Mouse (Mus musculus) bone marrow, adult 2 months (tissue): ENCODE data around the gene Rft1. TPM values are rescaled to one million over a fixed set of nuclear protein-coding genes. Genes with fewer than 3 reads are reported as not detected.

ENCODE experiments used
- H3K27ac ChIP-seq: fragments of 200-500 bp; 2 replicates; pipeline ENCODE4 v1.5.1; 2012; ENCODE audit warnings: low read depth, mild to moderate bottlenecking, control low read depth, inconsistent platforms, low read length; ENCODE audit not compliant: control insufficient read depth, poor library complexity, insufficient read depth
- H3K4me1 ChIP-seq: fragments of 200-500 bp; 2 replicates; pipeline ENCODE4 v1.6.1; 2011; ENCODE audit warnings: low read length; ENCODE audit not compliant: control insufficient read depth, insufficient read depth
- H3K4me3 ChIP-seq: fragments of 200-500 bp; replicated peaks from 2 replicates; pipeline ENCODE3; 2011; ENCODE audit warnings: mild to moderate bottlenecking, low read depth, low read length, control low read depth; ENCODE audit not compliant: control insufficient read depth
- CTCF ChIP-seq: fragments of 200-500 bp; IDR thresholded peaks from 2 replicates; pipeline ENCODE4 v1.5.1; 2011; ENCODE audit warnings: low read length, control low read depth; ENCODE audit not compliant: control insufficient read depth, insufficient read depth
- POLR2A ChIP-seq: fragments of 200-500 bp; IDR thresholded peaks from 2 replicates; pipeline ENCODE4 v1.6.1; 2011; ENCODE audit warnings: low read depth, mild to moderate bottlenecking, control low read depth, low read length, borderline replicate concordance; ENCODE audit not compliant: control insufficient read depth
- WGBS: fragments of 180-500 bp; shearing (Covaris S2); methylation state at CpG from one replicate; pipeline ENCODE4 v1.1.7; 2018; 5-methylcytosine and 5-hydroxymethylcytosine counted together
- polyA plus RNA-seq: library from polyadenylated mRNA; stranded (reverse); fragments of >200 nt; gene quantifications from 2 replicates; pipeline ENCODE4 v1.2.4, GENCODE M21; 2011; ENCODE audit warnings: low replicate concordance; ENCODE audit not compliant: missing spikeins, insufficient read depth, insufficient read length

Rft1 gene
- polyA plus RNA-seq, 1 experiment = 3.1 TPM

- WGBS = under 1% methylated on average over 71 of the region's 71 CpGs
- Histone ChIP-seq H3K4me3 (peak within 1 kb of the TSS; percentile 87), H3K4me1 (peaks cover 24% of the 10 kb centered on the region), H3K27ac (peak within 1 kb of the TSS; percentile 92)
- TF ChIP-seq POLR2A (peak; percentile 77; the same call in 1 of the 2 replicates), CTCF (no peak)
These were observed 28.1 kb upstream of the Rft1 start, which contains the start of gene Prkcd for GRCm38 (mm10) chr14:30625856-30626726. TSS of gene Prkcd (minus strand) at chr14:30626210.

GRCm38 (mm10) chr14:30626756-30627742 lies 27.1 kb upstream of the Rft1 start:
- Histone ChIP-seq H3K4me3 (peak overlapping the region; percentile 69), H3K4me1 (peaks cover 25% of the 10 kb centered on the region), H3K27ac (peak overlapping the region; percentile 92)
- no peak for TF ChIP-seq POLR2A
- no peak for TF ChIP-seq CTCF
- WGBS = 2% methylated on average over 12 of the region's 12 CpGs

- no peak overlapping the region for H3K4me3 ChIP-seq
- TF ChIP-seq CTCF (no peak), POLR2A (no peak)
- peaks cover 27% of the 10 kb centered on the region for H3K4me1 ChIP-seq
- no peak overlapping the region for H3K27ac ChIP-seq
- WGBS = 84% methylated on average over 5 of the region's 5 CpGs
These were observed 25.9 kb upstream of the Rft1 start for GRCm38 (mm10) chr14:30628235-30628634.

DNA sequence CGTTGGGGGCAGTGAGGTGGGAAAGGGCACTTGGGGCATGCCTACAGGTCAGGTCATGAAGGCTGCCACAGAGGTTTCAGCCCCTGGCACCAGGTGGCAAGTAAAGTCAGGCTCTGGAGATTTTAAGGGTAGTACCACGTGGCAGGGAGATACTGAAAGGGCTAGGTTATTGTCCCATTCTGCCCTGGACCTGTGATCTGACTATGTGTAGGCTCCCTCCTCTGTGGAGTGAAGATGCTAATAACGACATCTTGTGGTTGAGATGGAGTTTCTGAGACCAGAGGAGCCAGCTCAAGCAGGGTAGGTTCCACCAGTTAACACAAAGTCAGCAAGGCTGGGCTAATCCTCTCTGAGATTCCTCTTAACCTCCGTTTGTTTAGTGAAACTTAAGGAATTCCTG lies 24.3 kb upstream of the Rft1 start:
- peak overlapping the region; percentile 92 for H3K27ac ChIP-seq
- H3K4me1 ChIP-seq = peaks cover 23% of the 10 kb centered on the region
- no peak for TF ChIP-seq CTCF
- no peak for TF ChIP-seq POLR2A
- 27% methylated on average over 4 of the region's 4 CpGs for WGBS
- no peak overlapping the region for H3K4me3 ChIP-seq

GRCm38 (mm10) chr14:30630811-30631576 lies 23.2 kb upstream of the Rft1 start:
- H3K4me1 ChIP-seq = peaks cover 23% of the 10 kb centered on the region
- H3K27ac ChIP-seq = peak overlapping the region; percentile 92
- 11% methylated on average over 5 of the region's 5 CpGs for WGBS

GRCm38 (mm10) chr14:30631834-30632233 lies 22.3 kb upstream of the Rft1 start:
- TF ChIP-seq CTCF (no peak), POLR2A (no peak)
- peak overlapping the region; percentile 92 for H3K27ac ChIP-seq
- peaks cover 23% of the 10 kb centered on the region for H3K4me1 ChIP-seq
- no peak overlapping the region for H3K4me3 ChIP-seq
- WGBS = 30% methylated on average over 2 of the region's 2 CpGs

More at GRCm38 (mm10) chr14:30630811-30631576, 23.2 kb upstream of the Rft1 start:
- no peak for TF ChIP-seq POLR2A
- no peak for TF ChIP-seq CTCF
- H3K4me3 ChIP-seq = no peak overlapping the region

DNA sequence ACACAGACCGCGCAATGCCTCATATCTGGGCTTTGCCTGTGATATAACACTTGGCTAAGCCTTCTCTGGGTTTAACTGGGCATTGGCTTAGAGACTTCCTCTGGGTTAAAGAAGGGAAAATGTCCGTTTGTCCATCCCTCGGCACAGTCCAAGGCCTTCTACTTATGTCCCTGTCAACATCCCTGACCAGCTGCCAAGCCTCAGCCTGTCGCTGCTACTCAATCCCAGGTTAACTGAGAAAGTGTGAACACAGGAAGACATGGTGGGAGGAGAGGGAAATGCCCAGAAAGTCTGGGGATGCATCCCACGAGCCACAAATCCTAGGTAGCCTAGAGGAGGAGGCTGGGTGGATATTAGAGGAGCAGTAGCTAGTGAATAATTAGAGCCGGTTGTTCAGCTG lies 20.5 kb upstream of the Rft1 start:
- 60% methylated on average over 7 of the region's 7 CpGs for WGBS
- Histone ChIP-seq H3K4me3 (no peak overlapping the region), H3K4me1 (peaks cover 18% of the 10 kb centered on the region), H3K27ac (no peak overlapping the region)
- TF ChIP-seq CTCF (no peak), POLR2A (no peak)

DNA sequence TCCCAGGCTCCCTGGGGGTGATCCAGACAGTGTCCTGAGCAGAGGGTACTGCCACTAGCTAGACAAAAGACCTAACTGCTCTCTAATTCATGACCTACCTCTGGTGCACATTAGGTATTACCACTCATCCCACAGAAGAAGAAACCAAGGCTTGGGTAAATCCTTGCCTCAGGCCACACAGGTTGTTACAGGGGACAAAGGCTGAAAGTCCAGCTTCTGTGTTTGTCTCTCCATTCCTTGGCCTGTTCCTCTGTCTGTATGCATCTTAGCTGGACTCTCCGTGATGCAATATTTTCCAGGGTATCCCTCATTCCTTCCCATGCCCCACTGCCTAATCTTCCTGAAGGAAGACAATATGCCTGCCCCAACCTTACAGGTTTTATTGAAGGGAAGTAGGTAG lies 19.7 kb upstream of the Rft1 start:
- no peak overlapping the region for H3K4me3 ChIP-seq
- no peak overlapping the region for H3K27ac ChIP-seq
- H3K4me1 ChIP-seq = peaks cover 14% of the 10 kb centered on the region
- TF ChIP-seq CTCF = no peak
- TF ChIP-seq POLR2A = no peak
- WGBS = 92% methylated on average over 1 of the region's 1 CpGs
